Mouse (Mus musculus) limb, embryonic 14.5 days (tissue): ENCODE results near the gene Ager. TPM values are rescaled to one million over a fixed set of nuclear protein-coding genes. Genes with fewer than 3 reads are reported as not detected.

Experiments
- ATAC-seq: fragments of 200-750 bp; cut with Nextera tagmentation; 2 replicates; pipeline ENCODE4 v1.8.0; 2017; ENCODE audit warnings: low read depth, moderate number of reproducible peaks, moderate TSS enrichment; ENCODE audit not compliant: low FRiP score
- DNase-seq: peaks from one replicate; pipeline ENCODE4 v3.0.0-alpha.2; 2015; ENCODE audit warnings: low spot score
- H3K27ac ChIP-seq: fragments of 300-500 bp; sonication (generic); replicated peaks from 2 replicates; pipeline ENCODE4 v1.5.1; 2014; ENCODE audit warnings: low read depth, mild to moderate bottlenecking, low read length, moderate library complexity, mixed read lengths
- H3K27me3 ChIP-seq: fragments of 300-500 bp; sonication (generic); 2 replicates; pipeline ENCODE4 v1.6.1; 2014; ENCODE audit warnings: low read length, mixed read lengths; ENCODE audit not compliant: control insufficient read depth, insufficient read depth
- H3K36me3 ChIP-seq: fragments of 300-500 bp; sonication (generic); 2 replicates; pipeline ENCODE4 v1.6.1; 2014; ENCODE audit warnings: mild to moderate bottlenecking, low read length, moderate library complexity, mixed read lengths; ENCODE audit not compliant: control insufficient read depth, insufficient read depth
- H3K4me1 ChIP-seq: fragments of 300-500 bp; sonication (generic); 2 replicates; pipeline ENCODE4 v1.6.1; 2014; ENCODE audit warnings: antibody characterized with exemption, low read length, mixed read lengths; ENCODE audit not compliant: control insufficient read depth, insufficient read depth
- H3K4me2 ChIP-seq: fragments of 300-500 bp; sonication (generic); replicated peaks from 2 replicates; pipeline ENCODE4 v1.6.1; 2014; ENCODE audit warnings: low read depth, mild to moderate bottlenecking, low read length, moderate library complexity; ENCODE audit not compliant: severe bottlenecking
- H3K4me3 ChIP-seq: fragments of 300-500 bp; sonication (generic); replicated peaks from 2 replicates; pipeline ENCODE4 v1.5.1; 2014; ENCODE audit warnings: low read length
- H3K9ac ChIP-seq: fragments of 300-500 bp; sonication (generic); 2 replicates; pipeline ENCODE4 v1.6.1; 2014; ENCODE audit warnings: mild to moderate bottlenecking, low read depth, low read length, moderate library complexity; ENCODE audit not compliant: severe bottlenecking
- H3K9me3 ChIP-seq: fragments of 300-500 bp; sonication (generic); 2 replicates; pipeline ENCODE4 v1.6.1; 2016; ENCODE audit warnings: low read length; ENCODE audit not compliant: control insufficient read depth
- POLR2A ChIP-seq: fragments of 200-500 bp; IDR thresholded peaks from 2 replicates; pipeline ENCODE4 v1.8.0; 2012; ENCODE audit warnings: inconsistent platforms, mild to moderate bottlenecking, moderate library complexity, borderline replicate concordance; ENCODE audit not compliant: insufficient read depth, insufficient read length; ENCODE audit errors: extremely low read depth
- WGBS: fragments of 180-500 bp; shearing (Covaris S2); extraction: QIAGEN DNeasy Blood & Tissue Kit; methylation state at CpG from one replicate; pipeline ENCODE4 v1.1.7; 2014; 5-methylcytosine and 5-hydroxymethylcytosine counted together
- polyA plus RNA-seq, 2 experiments: library from polyadenylated mRNA; depleted of rRNA in 1 of 2; stranded (reverse) in 1 of 2; unstranded in 1 of 2; fragments of >200 nt; fragmentation: Nextera tagmentation in 1 of 2; extraction: Ambion mirVana in 1 of 2; gene quantifications; 2 replicates each; pipeline versions ENCODE4 v1.2.1 to v1.2.3; 2012 to 2014

Gene Ager
- polyA plus RNA-seq, 2 experiments: 2.1 to 12.2 TPM

DNA sequence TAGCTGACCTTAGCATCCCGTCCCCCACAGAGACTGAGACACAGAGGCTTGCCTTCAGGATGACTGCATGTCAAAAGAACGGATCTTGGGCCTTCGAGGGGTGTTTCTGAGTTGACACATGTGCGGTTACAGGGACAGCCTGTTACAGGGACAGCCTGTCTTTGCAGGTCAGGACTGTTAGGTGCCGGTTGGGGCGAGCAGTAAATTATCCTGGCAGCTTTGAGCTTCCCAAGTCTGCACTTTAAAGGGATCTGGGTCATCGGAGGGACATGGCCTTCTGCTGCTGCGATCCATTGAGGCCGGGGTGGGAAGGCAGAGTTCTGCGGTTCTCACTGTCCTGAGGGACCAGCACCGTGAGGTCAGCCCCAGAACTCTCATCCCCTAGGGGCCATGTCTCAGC, 40.3 kb upstream of the Ager start:
- DNase-seq (no peak), ATAC-seq (no peak)
- H3K4me1 ChIP-seq: no peaks in the 10 kb centered on the region
- H3K27me3 ChIP-seq: no peaks in the 10 kb centered on the region
- H3K9me3 ChIP-seq: no peaks in the 10 kb centered on the region
- H3K27ac ChIP-seq: no peak overlapping the region
- TF ChIP-seq POLR2A: no peak
- WGBS: 43% methylated on average over 11 of the region's 11 CpGs
- H3K9ac ChIP-seq: no peak overlapping the region
- no peaks in the 10 kb centered on the region for H3K36me3 ChIP-seq
- no peak overlapping the region for H3K4me3 ChIP-seq
- H3K4me2 ChIP-seq: no peak overlapping the region

DNA sequence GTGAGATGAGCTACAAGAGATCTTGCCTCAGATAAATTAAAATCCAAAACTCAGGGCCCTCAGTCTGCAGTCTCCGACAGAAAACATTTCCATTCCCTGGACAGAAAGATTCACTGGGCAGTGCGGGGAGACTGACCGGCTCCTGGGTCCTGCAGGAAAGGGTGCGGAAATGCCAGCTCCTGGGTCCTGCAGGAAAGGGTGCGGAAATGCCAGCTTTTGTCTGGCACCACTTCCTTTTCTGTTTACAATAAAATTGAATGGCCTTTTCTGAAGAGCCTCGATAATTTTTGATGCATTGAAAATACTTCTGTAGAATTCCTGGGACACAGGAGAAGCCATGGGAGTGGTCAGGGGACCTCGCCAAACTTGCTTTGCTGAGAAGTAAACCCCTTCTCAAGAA, 38.5 kb upstream of the Ager start:
- Histone ChIP-seq H3K36me3 (no peaks in the 10 kb centered on the region), H3K4me3 (no peak overlapping the region), H3K27me3 (no peaks in the 10 kb centered on the region), H3K4me2 (no peak overlapping the region), H3K9me3 (no peaks in the 10 kb centered on the region), H3K27ac (no peak overlapping the region), H3K9ac (no peak overlapping the region), H3K4me1 (peaks cover 4% of the 10 kb centered on the region)
- no peak for TF ChIP-seq POLR2A
- WGBS: 83% methylated on average over 7 of the region's 7 CpGs
- no peak for DNase-seq
- no peak for ATAC-seq

DNA sequence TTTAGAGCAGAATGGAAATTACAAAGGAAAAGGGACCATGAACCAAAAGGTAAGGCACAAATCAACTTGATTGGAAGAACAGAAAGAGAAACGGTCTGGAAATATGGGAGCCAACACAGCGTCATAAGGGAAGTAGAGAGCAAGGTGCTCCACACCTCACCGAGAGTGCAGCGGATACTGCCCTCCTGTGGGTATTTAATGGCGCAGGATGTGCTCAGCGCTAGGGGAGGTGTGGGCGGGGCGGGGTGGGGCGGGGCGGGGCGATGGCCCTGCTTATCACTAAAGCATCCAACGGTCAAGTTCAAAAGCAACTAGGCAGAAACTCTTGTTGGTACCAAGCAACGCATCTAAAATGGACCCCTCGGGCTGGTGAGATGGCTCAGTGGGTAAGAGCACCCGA, 37.8 kb upstream of the Ager start:
- TF ChIP-seq POLR2A: no peak
- no peak for ATAC-seq
- Histone ChIP-seq H3K4me3 (no peak overlapping the region), H3K9me3 (no peaks in the 10 kb centered on the region), H3K4me1 (peaks cover 8% of the 10 kb centered on the region), H3K27me3 (no peaks in the 10 kb centered on the region), H3K4me2 (no peak overlapping the region), H3K9ac (no peak overlapping the region), H3K36me3 (no peaks in the 10 kb centered on the region), H3K27ac (no peak overlapping the region)
- 15% methylated on average over 15 of the region's 15 CpGs for WGBS
- DNase-seq: no peak

DNA sequence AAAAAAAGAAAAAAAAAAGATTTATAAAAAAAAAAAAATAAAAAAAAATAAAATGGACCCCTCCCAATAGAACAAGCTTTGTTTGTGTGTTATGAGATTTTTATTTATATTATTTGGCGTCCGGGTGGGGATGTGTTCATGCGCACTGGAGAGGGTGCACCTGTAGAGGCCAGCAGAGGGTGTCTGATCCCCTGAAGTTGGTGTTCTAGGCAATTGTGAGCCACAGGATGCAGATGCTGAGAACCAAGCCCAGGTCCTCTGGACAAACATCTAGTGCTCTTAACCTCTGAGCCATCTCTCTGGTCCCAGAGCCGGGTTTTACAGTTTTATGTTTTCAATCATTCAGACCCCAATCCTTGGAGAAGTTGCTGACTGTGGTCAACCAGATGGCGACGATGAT, 37.2 kb upstream of the Ager start:
- Histone ChIP-seq H3K36me3 (no peaks in the 10 kb centered on the region), H3K9ac (no peak overlapping the region), H3K27me3 (no peaks in the 10 kb centered on the region), H3K9me3 (no peaks in the 10 kb centered on the region), H3K4me1 (peaks cover 8% of the 10 kb centered on the region), H3K4me3 (no peak overlapping the region), H3K4me2 (no peak overlapping the region), H3K27ac (no peak overlapping the region)
- TF ChIP-seq POLR2A: no peak
- WGBS: 92% methylated on average over 6 of the region's 6 CpGs
- no peak for DNase-seq
- no peak for ATAC-seq

DNA sequence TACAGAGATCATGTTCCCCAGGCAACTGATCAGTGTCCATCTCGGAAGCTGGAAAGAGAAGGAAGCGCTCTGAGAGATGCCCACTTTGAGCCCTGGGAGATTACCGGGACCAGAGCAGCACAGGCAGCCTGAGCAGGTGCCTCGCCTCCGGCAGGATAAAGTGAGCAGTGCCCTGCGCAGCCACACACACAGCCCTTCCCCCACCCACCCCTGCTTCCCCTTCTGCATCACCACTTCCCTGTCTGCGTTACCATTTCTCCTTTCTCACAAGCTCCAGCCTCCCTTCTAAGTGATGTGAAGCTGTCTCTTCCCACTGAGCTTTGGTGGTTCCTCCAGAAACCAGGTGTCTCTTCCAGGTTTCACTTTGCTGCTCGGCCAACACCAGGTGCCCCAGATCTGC, 36.5 kb upstream of the Ager start:
- ATAC-seq: no peak
- H3K9me3 ChIP-seq: no peaks in the 10 kb centered on the region
- H3K27me3 ChIP-seq: no peaks in the 10 kb centered on the region
- TF ChIP-seq POLR2A: no peak
- DNase-seq: no peak
- WGBS: 31% methylated on average over 3 of the region's 8 CpGs
- no peak overlapping the region for H3K9ac ChIP-seq
- H3K27ac ChIP-seq: no peak overlapping the region
- H3K4me2 ChIP-seq: no peak overlapping the region
- H3K4me3 ChIP-seq: no peak overlapping the region
- no peaks in the 10 kb centered on the region for H3K36me3 ChIP-seq
- H3K4me1 ChIP-seq: peaks cover 8% of the 10 kb centered on the region

DNA sequence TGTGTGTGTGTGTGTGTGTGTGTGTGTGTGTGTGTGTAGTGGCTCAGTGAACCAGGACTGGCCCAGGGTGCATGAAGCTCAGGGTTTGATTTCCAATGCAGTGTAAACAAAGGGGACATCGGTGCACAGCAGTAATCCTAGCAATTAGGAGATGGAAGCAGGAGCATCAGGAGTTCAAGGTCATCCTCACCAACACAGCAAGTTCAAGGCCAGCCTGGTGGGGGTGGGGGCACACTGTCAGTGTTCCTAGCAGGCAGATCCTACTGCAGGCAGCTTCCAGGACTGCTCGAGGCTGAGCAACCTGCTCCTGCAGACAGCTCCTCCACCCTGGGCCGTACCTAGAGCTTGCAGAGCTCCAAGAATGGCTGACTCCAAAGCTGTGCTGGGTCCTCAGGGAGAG, 35.1 kb upstream of the Ager start:
- no peaks in the 10 kb centered on the region for H3K36me3 ChIP-seq
- no peak for TF ChIP-seq POLR2A
- WGBS: 61% methylated on average over 3 of the region's 3 CpGs
- no peak for ATAC-seq
- H3K4me1 ChIP-seq: peaks cover 8% of the 10 kb centered on the region
- no peak overlapping the region for H3K27ac ChIP-seq
- H3K27me3 ChIP-seq: no peaks in the 10 kb centered on the region
- no peak overlapping the region for H3K4me2 ChIP-seq
- no peak for DNase-seq
- H3K9me3 ChIP-seq: no peaks in the 10 kb centered on the region
- no peak overlapping the region for H3K9ac ChIP-seq
- no peak overlapping the region for H3K4me3 ChIP-seq
